Mouse (Mus musculus) kidney, embryonic 15.5 days (tissue): ENCODE measurements at regions not wholly inside any gene's neighbourhood (a gene's known extent, or its start where the extent isn't known, plus 50 kb on each side); places are given as distances from the start of the nearest gene placed in this dataset.
A peak's percentile ranks its signal among the peaks of the same experiment; 100 is the strongest.

Experiments used
- ATAC-seq: fragments of 200-750 bp; cut with Nextera tagmentation; replicated peaks from 2 replicates; pipeline ENCODE4 v1.8.0; 2017; ENCODE audit warnings: moderate TSS enrichment; ENCODE audit not compliant: low FRiP score
- H3K27ac ChIP-seq: fragments of 300-500 bp; sonication (generic); 2 replicates; pipeline ENCODE4 v1.5.1; 2015; ENCODE audit warnings: mild to moderate bottlenecking, inconsistent platforms
- H3K27me3 ChIP-seq: fragments of 300-500 bp; sonication (generic); 2 replicates; pipeline ENCODE4 v1.6.1; 2015; ENCODE audit warnings: inconsistent platforms
- H3K36me3 ChIP-seq: fragments of 300-500 bp; sonication (generic); 2 replicates; pipeline ENCODE4 v1.6.1; 2015; ENCODE audit warnings: inconsistent platforms
- H3K4me1 ChIP-seq: fragments of 300-500 bp; sonication (generic); 2 replicates; pipeline ENCODE4 v1.6.1; 2015; ENCODE audit warnings: inconsistent platforms
- H3K4me2 ChIP-seq: fragments of 300-500 bp; sonication (generic); 2 replicates; pipeline ENCODE4 v1.6.1; 2015; ENCODE audit warnings: moderate library complexity, mild to moderate bottlenecking, inconsistent platforms
- H3K4me3 ChIP-seq: fragments of 300-500 bp; sonication (generic); replicated peaks from 2 replicates; pipeline ENCODE4 v1.5.1; 2015; ENCODE audit warnings: mild to moderate bottlenecking, inconsistent platforms
- H3K9ac ChIP-seq: fragments of 300-500 bp; sonication (generic); 2 replicates; pipeline ENCODE4 v1.6.1; 2015; ENCODE audit warnings: mild to moderate bottlenecking, inconsistent platforms
- H3K9me3 ChIP-seq: fragments of 300-500 bp; sonication (generic); replicated peaks from 2 replicates; pipeline ENCODE4 v1.6.1; 2016; ENCODE audit warnings: inconsistent platforms
- WGBS: fragments of 180-500 bp; shearing (Covaris S2); methylation state at CpG from one replicate; pipeline ENCODE4 v1.1.7; 2015; ENCODE audit warnings: mixed read lengths; 5-methylcytosine and 5-hydroxymethylcytosine counted together

DNA sequence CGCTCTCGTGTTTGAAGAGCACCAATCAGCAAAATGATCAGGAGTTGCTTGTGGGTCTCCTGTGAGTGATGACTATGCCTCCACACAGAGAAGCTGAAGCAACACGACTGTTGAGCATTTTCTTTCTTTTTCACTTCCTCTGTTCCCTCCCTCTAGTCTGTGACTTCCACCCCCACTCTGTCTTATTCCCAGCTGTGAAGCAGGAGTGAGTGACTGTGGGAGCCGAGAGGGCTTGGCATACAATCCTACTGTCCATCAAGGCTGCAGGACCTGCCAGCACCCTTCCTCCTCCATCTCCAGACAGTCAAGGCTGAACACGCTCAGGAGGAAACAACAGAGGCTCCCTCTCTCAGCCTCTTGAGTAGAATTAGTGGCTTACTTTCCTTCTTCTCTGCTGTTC lies 401.3 kb downstream of the Plcl1 start:
- WGBS = 49% methylated on average over 5 of the region's 5 CpGs
- no peaks in the 10 kb centered on the region for H3K36me3 ChIP-seq
- no peak overlapping the region for H3K9ac ChIP-seq
- no peaks in the 10 kb centered on the region for H3K9me3 ChIP-seq
- no peak overlapping the region for H3K4me3 ChIP-seq
- H3K4me2 ChIP-seq = no peak overlapping the region
- H3K27ac ChIP-seq = no peak overlapping the region
- no peaks in the 10 kb centered on the region for H3K27me3 ChIP-seq
- ATAC-seq = no peak
- H3K4me1 ChIP-seq = no peaks in the 10 kb centered on the region

DNA sequence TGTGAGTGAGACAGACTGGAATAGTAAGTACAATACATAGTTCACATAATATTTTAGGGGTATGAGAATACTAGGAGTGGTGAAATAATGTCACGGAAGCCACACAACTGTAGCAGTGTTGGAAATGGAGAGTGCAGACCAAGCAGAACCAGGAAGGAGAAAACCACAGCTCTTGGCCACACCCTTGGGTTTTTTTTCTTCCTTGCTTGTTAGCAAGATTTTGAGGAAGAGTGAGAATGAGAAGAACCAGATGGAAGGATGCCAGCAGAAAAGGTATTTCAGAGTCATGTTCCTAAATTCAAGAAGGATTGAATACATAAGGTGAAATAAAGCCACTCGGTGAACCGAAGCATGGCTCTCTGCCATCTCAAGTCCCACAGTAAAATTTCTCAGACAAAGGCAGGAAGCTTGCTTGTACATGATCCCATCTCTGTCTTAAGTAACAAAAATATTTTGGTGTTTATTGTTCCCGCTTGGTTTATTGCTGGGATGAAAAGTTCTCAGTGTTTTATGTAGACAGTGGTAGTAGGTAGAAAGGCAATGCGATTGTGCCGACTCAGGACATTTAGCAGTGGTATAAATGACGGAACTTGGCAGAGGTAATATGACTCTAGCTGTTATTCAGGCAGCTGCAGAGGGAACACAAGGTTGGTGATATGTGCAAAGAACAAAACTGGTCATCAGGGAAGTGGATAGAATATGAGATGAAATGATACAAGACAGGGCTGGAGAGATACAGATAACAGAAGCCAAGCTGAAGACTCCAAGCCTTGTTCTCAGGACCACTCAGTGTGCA lies 403.2 kb downstream of the Plcl1 start:
- H3K4me2 ChIP-seq = no peak overlapping the region
- 67% methylated on average over 7 of the region's 7 CpGs for WGBS
- no peaks in the 10 kb centered on the region for H3K4me1 ChIP-seq
- no peaks in the 10 kb centered on the region for H3K36me3 ChIP-seq
- no peak overlapping the region for H3K4me3 ChIP-seq
- no peaks in the 10 kb centered on the region for H3K9me3 ChIP-seq
- H3K9ac ChIP-seq = no peak overlapping the region
- H3K27ac ChIP-seq = no peak overlapping the region
- no peaks in the 10 kb centered on the region for H3K27me3 ChIP-seq
- ATAC-seq = no peak

DNA sequence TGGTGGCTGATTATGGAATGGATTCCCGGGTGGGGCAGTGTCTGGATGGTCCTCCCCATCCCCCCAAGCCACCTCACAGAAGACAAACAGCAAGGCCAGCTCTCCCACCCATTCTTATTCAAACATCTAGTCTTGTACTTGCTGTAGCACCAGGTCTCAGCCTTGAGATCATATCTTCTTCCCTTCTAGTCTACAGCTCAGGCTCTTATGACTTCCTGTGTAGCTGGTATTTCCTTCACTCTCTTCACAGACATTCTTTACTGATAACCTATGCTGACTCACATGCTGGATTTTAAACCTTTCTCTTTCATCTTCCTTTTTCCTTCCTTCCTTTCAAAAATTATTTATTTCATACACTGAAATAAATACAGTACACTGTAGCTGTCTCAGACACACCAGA lies 406.8 kb downstream of the Plcl1 start:
- Histone ChIP-seq H3K9me3 (no peaks in the 10 kb centered on the region), H3K27me3 (no peaks in the 10 kb centered on the region), H3K4me1 (no peaks in the 10 kb centered on the region), H3K9ac (no peak overlapping the region), H3K27ac (no peak overlapping the region), H3K4me3 (no peak overlapping the region), H3K4me2 (no peak overlapping the region), H3K36me3 (no peaks in the 10 kb centered on the region)
- ATAC-seq = no peak
- WGBS = 58% methylated on average over 1 of the region's 1 CpGs

DNA sequence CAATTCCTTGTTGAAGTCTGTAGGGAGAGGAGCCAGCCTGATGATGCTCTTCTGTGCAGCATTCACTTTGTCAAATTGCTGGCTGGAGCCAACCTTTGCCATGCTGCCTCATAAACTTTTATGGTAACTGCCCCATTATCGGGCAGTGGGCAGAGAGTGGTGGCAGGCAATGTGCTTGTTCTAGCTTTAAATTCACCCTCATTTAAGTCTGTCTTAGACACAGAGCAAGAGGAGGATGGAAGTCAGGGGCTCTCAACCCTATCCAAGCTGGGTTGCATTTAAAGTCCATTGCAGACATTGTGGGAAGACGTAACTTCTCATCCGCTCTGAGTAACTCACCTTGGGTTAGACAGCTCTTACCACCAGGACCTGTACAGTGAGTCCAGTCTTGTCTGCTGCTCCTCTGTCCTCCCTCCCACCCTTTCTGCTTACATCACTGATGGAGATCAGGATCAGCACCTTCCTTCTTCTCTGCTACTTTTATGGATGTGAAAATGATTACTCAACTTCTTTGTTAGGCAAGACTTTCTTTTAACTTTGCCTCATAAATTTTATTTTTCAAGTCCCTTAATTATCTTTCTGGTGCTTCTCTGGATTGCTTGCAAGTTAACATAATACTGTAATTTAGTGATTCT lies 415.3 kb downstream of the Plcl1 start:
- ATAC-seq = peak; percentile 95
- Histone ChIP-seq H3K4me3 (no peak overlapping the region), H3K36me3 (no peaks in the 10 kb centered on the region), H3K4me1 (0 out of 2 replicates have a peak, but pooled peaks cover 4% of the 10 kb centered on the region), H3K27ac (no peak overlapping the region), H3K27me3 (peaks cover 9% of the 10 kb centered on the region; the same call in 1 of the 2 replicates), H3K9ac (no peak overlapping the region), H3K4me2 (no peak overlapping the region), H3K9me3 (no peaks in the 10 kb centered on the region)
- WGBS = 17% methylated on average over 3 of the region's 3 CpGs

DNA sequence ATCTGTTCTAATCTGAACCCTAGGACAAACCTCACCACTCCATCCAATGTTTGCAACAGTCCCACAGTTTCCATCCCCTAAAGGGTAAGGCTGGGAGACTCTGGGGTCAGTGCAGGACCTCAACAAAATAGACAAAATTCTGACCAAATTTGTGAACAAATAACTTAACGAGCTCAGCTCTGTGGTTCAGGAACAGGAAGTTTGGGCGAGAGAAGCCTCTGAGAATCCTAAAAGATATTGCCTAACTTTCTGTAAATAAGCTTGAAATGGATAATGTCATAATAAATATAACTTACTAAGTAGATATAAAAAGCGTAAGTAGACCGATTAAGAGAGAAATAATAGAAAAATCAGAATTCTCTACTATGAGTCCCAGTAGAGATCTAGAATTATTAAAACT lies 416.9 kb downstream of the Plcl1 start:
- no peak overlapping the region for H3K27ac ChIP-seq
- WGBS = 85% methylated on average over 4 of the region's 4 CpGs
- no peaks in the 10 kb centered on the region for H3K36me3 ChIP-seq
- no peak overlapping the region for H3K9ac ChIP-seq
- peaks cover 9% of the 10 kb centered on the region; the same call in 1 of the 2 replicates for H3K27me3 ChIP-seq
- no peak for ATAC-seq
- H3K9me3 ChIP-seq = no peaks in the 10 kb centered on the region
- 0 out of 2 replicates have a peak, but pooled peaks cover 4% of the 10 kb centered on the region for H3K4me1 ChIP-seq
- no peak overlapping the region for H3K4me2 ChIP-seq
- no peak overlapping the region for H3K4me3 ChIP-seq

DNA sequence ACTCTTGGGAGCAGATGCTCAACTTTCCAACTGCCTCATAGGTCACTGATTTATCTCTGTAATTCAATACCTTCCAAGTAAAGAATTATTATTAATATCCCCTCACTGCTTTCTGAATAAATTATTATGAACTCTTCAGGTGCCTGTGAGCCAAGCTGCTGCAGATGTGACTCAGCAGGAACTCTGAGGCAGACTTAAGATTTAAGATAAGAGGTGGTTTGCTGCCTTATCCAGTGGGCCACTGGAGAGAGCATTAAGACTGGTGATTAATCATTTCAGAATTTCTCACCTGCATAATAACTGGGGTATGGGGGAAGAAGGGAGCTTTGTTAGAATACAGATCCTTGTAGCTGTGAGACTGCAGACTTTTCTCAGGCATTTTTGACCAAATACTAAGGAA lies 421.5 kb downstream of the Plcl1 start:
- 0 out of 2 replicates have a peak, but pooled peaks cover 4% of the 10 kb centered on the region for H3K27me3 ChIP-seq
- no peak for ATAC-seq
- H3K4me3 ChIP-seq = no peak overlapping the region

DNA sequence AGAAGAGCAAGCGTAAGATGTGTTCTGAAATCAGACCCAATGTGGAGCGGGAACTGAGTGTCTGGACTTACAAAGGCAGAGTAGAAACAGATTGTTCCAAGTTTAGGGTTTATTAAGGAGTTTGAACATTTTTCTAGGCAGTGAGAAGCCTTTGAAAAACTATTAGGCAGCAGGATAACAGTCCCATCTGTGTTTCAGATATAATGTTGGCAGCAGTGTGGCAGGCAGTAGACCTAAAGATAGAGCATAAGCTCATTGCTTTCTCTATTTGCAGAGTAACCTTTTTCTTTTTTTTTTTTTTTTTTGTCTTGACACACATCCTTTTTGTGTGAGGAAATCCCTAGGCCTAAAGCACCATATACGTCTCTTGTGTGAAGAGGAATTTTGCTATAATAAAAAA lies 429.6 kb downstream of the Plcl1 start:
- Histone ChIP-seq H3K4me1 (no peaks in the 10 kb centered on the region), H3K9me3 (no peaks in the 10 kb centered on the region), H3K36me3 (no peaks in the 10 kb centered on the region), H3K4me2 (no peak overlapping the region), H3K4me3 (no peak overlapping the region), H3K27me3 (0 out of 2 replicates have a peak, but pooled peaks cover 4% of the 10 kb centered on the region), H3K27ac (no peak overlapping the region), H3K9ac (no peak overlapping the region)
- no peak for ATAC-seq
- WGBS = 84% methylated on average over 3 of the region's 3 CpGs

More for the DNA sequence above, 421.5 kb downstream of the Plcl1 start:
- H3K9me3 ChIP-seq = no peaks in the 10 kb centered on the region
- H3K36me3 ChIP-seq = no peaks in the 10 kb centered on the region
- no peak overlapping the region for H3K9ac ChIP-seq
- no peaks in the 10 kb centered on the region for H3K4me1 ChIP-seq
- no peak overlapping the region for H3K4me2 ChIP-seq
- H3K27ac ChIP-seq = no peak overlapping the region

DNA sequence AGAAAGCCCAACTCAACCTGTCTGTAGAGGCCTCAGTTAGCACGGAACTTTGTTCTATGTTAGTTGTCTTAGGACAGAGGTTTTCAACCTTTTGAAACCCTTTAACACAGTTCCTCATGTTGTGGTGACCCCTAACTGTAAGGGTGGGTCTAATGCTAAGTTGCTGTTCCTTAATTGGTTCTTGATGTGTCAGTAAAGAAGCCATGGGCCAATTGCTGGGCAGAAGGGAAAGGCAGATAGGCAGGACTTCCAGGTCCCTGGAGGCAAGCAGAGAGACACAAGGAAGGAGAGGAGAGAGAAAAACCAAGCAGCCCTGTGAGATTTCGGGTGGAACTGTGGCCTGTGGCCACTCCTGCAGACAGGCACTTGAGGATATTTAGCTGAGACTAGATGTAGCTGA lies 431.0 kb downstream of the Plcl1 start:
- 79% methylated on average over 2 of the region's 2 CpGs for WGBS
- no peaks in the 10 kb centered on the region for H3K4me1 ChIP-seq
- H3K36me3 ChIP-seq = no peaks in the 10 kb centered on the region
- H3K27me3 ChIP-seq = no peaks in the 10 kb centered on the region
- ATAC-seq = no peak
- no peak overlapping the region for H3K27ac ChIP-seq
- no peak overlapping the region for H3K4me3 ChIP-seq
- H3K9me3 ChIP-seq = no peaks in the 10 kb centered on the region
- no peak overlapping the region for H3K9ac ChIP-seq
- no peak overlapping the region for H3K4me2 ChIP-seq

DNA sequence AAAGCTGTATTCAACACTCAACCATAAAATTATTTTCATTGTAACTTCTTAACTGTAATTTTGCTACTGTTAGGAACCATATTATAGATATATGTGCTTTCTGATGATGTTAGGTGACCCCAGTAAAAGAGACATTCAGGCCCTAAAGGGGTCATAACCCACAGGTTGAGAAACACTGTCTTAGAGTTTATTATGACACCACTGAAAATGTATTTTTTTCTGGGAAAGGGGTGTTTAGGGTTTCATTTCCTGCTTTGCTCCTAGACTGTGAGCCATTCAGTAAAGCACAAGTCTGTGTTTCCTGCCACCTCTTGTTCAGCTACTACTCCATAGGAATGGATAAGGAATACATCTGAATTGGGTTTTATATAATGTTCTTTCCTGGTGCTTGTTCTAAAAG lies 431.6 kb downstream of the Plcl1 start:
- Histone ChIP-seq H3K4me1 (no peaks in the 10 kb centered on the region), H3K36me3 (no peaks in the 10 kb centered on the region), H3K27me3 (no peaks in the 10 kb centered on the region), H3K4me2 (no peak overlapping the region), H3K27ac (no peak overlapping the region), H3K9ac (no peak overlapping the region), H3K9me3 (no peaks in the 10 kb centered on the region), H3K4me3 (no peak overlapping the region)
- no peak for ATAC-seq

DNA sequence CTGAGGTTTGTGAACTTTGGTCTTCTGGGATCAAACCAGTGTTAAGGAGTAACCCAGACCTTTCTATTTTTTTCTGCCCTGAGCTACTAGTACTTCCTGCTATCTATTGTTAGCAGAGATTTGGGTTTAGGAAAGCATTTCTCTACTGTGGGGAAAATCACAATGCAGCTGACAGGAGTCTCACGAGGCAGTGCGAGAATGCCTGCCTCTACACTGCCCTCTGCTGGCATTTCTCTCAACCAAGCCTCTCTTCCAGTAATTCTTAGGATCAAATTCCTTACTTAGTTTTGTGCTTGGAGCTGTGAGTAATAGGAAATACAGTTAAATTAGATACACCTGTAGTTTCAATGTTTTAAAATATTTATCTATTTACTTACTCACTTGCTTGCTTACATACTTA lies 432.4 kb downstream of the Plcl1 start:
- H3K9me3 ChIP-seq = no peaks in the 10 kb centered on the region
- no peak overlapping the region for H3K4me2 ChIP-seq
- no peaks in the 10 kb centered on the region for H3K27me3 ChIP-seq
- ATAC-seq = no peak
- no peak overlapping the region for H3K27ac ChIP-seq
- no peak overlapping the region for H3K4me3 ChIP-seq
- 9% methylated on average over 2 of the region's 2 CpGs for WGBS
- no peak overlapping the region for H3K9ac ChIP-seq
- H3K4me1 ChIP-seq = no peaks in the 10 kb centered on the region
- no peaks in the 10 kb centered on the region for H3K36me3 ChIP-seq

DNA sequence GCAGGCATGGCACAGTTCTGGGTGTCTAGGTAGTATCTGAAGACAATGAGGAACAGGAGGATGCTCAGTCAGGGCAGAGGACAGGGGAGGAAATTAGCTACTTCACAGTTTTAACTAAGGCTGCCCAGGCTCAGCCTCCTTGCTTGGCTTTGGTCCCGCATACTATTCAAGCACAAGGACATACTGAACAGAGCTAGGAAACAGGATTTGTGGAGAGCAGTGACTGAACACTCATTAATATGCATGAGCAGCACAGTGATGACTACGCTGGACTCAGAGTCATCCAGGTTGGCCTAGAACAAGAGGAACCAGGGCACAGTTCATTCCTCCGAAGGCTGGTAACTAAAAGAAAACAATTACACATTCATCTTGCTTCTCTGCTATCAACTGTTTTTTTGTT lies 443.1 kb downstream of the Plcl1 start:
- no peaks in the 10 kb centered on the region for H3K36me3 ChIP-seq
- no peak overlapping the region for H3K4me3 ChIP-seq
- 75% methylated on average over 3 of the region's 3 CpGs for WGBS
- H3K4me1 ChIP-seq = no peaks in the 10 kb centered on the region
- no peak overlapping the region for H3K4me2 ChIP-seq
- H3K27me3 ChIP-seq = no peaks in the 10 kb centered on the region
- H3K9ac ChIP-seq = no peak overlapping the region
- no peak overlapping the region for H3K27ac ChIP-seq
- H3K9me3 ChIP-seq = no peaks in the 10 kb centered on the region
- ATAC-seq = no peak

DNA sequence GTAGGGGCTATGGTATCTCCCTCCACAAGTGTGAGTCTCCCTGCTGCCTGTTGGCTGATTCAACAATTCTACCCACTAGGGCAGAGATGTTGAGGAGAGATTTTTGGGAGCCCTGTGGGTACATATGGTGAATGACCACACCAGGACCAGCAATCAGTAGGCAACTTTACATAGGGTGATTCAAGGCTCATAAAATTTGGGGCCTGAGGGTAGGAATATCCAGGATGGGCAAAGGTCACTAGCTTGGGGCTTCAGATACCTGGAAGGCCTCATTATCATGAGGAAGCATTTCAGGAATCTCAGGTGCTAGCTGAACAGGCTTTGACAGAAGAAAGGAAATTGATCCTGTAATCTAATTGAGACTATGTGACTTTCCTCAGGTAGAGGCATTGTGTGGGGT lies 446.6 kb downstream of the Plcl1 start:
- Histone ChIP-seq H3K9ac (no peak overlapping the region), H3K27ac (no peak overlapping the region), H3K4me1 (no peaks in the 10 kb centered on the region), H3K36me3 (no peaks in the 10 kb centered on the region), H3K9me3 (no peaks in the 10 kb centered on the region), H3K4me2 (no peak overlapping the region), H3K27me3 (no peaks in the 10 kb centered on the region), H3K4me3 (no peak overlapping the region)
- ATAC-seq = no peak

DNA sequence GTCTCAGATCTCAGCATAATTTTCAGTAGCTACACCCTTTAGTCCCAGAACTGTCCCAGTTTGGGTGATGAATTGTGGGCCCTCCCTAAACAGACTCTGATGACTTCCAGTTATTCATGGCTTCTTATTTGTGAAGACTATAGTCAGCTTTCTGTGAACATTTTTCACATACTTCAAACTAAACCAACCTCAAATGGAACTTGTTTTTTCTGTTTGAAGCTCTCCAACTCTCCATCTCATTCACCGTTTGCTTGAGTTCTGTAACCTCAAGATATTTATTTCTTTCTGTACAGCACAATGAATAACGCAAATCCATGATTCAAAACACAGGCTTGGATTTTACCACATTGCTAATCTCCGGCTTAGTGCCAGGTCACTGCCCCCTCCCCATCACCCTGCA lies 453.4 kb downstream of the Plcl1 start:
- Histone ChIP-seq H3K27ac (no peak overlapping the region), H3K4me1 (no peaks in the 10 kb centered on the region), H3K27me3 (no peaks in the 10 kb centered on the region), H3K4me3 (no peak overlapping the region), H3K9ac (no peak overlapping the region), H3K9me3 (no peaks in the 10 kb centered on the region), H3K4me2 (no peak overlapping the region), H3K36me3 (no peaks in the 10 kb centered on the region)
- ATAC-seq = no peak
- WGBS = 80% methylated on average over 3 of the region's 3 CpGs
